Mouse (Mus musculus) common myeloid progenitor, adult 5-6 weeks (primary cell): ENCODE data around the gene Olfr1387. TPM values are rescaled to one million over a fixed set of nuclear protein-coding genes. Genes with fewer than 3 reads are reported as not detected.
"Not testable (repeated sequence)": the region's sequence is repeated elsewhere in the genome, so short reads cannot be mapped to it uniquely, and the experiment has no call there.

Source experiments
- ATAC-seq: replicated peaks from 2 replicates; pipeline ENCODE4 v1.8.0; 2016; ENCODE audit warnings: low read depth, mild to moderate bottlenecking, moderate TSS enrichment, inconsistent platforms; ENCODE audit not compliant: poor library complexity, severe bottlenecking
- total RNA-seq: library from RNA; stranded (forward); fragments of 200-1000, 187-1606 nt; gene quantifications from 2 replicates; pipeline ENCODE4 v1.2.3, GENCODE M21; 2017

The Olfr1387 gene
- not detected in 2 replicates for total RNA-seq

DNA sequence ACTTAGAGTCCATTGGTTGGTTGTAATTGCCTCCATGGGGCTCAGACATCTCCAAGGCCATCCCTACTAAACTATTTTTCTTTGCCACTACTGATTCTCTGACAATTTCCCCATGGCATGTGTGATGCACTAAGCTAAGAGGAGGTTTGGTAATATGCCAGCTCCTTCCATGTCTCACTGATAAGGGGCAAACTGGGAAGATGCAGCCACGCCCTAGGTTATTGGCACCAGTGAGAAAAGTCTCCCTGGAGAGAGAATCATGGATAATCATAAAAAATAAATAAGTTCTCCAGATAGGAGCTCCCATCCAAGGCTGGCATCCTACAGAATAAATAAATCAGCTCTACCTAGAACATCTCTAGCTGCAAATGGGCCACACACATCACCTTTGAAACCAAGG, at the start of gene Olfr1387:
Gene Olfr1387, plus strand, starts transcription at position 301 of the 400 bp plus-strand sequence.
- no peak for ATAC-seq

DNA sequence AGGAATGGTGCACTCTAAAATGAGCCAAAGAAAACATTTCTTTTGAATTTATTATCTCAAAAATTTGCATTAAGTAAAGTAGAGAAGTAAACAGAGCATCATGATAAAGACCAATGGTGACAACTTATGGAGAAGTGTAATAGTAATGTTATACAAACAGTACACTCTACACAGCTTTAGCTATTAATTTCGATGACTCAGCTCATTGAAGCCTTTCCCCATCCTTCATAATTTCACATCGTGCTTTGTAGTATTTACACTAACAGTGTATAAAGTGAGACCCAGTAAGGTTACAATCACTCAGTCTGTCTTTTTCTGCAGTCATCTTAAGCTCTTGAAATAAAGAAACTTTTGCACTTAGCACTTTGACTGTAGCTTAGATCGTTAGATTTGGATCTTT, 48.4 kb upstream of the Olfr1387 start:
- ATAC-seq, result no peak

DNA sequence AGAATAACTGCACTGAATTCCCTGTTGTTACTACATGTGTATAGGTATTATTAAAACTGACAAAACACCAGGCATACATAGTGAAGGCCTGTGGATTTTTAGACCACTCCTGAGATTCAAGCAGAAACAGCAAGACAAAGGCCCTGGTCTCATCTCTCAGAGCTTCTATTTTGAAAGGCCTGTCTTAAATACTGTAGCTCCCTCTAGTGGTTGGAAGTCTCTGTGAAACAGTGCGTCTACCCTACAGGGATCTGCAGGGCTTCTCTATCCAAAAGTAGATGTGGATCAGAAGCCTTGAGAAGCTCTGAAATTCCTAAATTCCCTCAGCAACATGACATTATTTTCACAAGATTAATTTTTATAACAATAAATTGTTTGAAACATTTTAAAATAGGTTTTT, 44.6 kb upstream of the Olfr1387 start:
- peak; percentile 81 for ATAC-seq

DNA sequence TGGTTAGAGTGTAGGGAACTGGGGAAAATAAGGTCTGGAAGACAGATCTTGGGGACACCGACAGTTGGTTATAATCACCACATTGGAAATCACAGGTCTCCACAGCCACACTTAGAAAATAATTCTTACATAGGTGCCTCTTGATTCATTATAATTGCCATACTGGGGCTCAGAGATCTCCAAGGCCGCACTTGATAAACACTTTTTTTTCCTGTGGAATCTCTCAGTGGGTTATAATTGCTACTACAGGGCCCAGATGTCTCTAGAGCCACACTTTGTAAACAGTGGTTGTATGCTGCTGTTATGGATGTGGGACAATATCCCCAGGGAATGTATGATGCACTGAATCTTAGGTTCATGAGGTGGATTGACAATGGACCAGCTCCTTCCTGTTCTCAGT, 32.4 kb upstream of the Olfr1387 start, which contains the start of gene Olfr1389:
Gene Olfr1389, plus strand, starts transcription at position 301 of the 400 bp plus-strand sequence.
- no peak for ATAC-seq

DNA sequence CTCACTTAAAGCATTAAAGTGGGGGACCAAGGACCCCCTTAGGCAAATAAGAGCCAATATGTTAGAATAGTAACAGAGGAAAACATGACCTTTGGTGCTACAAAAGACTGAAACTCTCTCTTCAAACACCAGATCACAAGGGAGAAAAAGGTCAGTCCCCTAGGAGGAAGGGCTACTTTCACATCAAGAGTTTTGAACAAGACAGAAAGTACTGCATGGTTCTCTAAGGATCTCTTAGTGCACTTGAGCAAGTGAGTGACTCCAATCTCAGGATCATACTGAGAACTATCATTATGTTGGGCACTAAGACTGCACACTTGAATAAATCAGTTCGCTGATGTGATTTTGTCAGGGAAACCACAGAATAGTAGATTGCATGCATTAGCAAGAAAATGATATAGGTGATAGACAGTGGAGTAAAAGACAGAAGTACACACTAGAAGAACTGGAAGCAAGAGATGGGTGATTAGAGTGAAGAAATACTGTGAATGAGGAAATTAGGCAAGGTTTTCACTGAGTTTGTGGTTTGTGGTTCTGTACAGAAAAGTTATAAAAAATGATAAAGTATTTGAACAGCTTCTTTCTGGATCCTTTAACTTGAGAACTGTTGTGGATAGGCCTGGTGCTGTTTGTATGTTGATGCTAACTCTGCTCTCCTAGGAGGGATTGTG, 29.8 kb upstream of the Olfr1387 start:
- peak; percentile 97 for ATAC-seq

DNA sequence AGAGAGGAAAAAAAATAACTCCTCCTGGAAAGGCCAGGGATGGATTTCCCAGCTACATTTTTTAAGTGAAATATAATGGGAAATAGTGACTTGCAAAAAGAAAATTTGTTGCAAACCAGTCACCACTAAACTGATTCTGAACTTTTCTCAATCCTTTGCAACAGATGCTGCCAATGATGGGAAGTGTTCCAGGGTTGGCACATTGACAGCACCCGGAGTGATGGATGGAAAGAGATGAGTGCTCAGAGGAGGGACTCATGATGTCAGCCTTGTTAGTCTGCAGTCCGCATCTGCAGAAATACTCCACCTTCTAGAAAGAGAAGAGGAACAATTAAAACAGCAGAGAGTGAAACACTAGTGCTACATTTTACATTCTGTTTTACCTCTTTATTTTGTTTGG, 25.5 kb upstream of the Olfr1387 start:
- ATAC-seq, result no peak

DNA sequence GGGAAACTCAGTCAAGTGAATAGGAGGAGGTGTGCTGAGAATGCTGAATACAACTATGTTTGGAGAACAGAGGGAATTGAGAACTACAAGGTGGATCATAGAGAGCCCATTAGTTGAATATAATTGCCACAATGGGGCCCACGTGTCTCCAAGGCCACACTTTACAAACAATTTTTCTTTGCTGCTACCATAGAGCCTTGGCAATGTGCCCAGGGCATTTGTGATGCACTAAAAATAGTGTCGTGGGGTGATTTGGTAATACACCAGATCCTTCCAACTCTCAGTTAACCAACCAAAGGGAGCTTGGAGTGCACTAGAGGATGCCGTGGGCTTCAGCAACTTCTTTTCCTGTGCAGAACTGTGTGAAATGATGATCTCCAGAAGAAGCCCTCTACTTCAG, 18.7 kb upstream of the Olfr1387 start, which contains the start of gene Olfr1388:
Gene Olfr1388, plus strand, starts transcription at position 214 of the 400 bp plus-strand sequence.
- ATAC-seq, result no peak

DNA sequence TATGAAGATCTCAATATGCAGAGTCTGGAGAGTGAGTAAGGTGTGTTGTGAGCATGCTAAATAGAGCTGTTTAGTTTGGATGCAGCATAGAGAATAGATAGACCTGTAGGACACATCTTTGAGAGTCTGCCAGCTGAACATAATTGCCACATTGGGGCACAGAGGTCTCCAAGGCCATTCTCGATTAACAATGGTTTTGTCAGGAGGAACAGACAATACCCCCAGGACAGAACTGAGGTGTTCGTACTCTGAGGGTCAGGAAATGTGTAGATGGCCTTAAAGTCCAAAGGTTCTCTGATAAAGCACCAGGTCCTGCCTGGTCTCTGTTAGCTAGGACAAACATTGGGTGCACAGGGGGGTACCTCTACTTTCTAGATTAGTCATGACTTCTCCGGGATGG, 9.6 kb downstream of the Olfr1387 start, which contains the start of gene Olfr1386:
Gene Olfr1386, plus strand, starts transcription at position 301 of the 400 bp plus-strand sequence.
- ATAC-seq, result not testable (repeated sequence)

DNA sequence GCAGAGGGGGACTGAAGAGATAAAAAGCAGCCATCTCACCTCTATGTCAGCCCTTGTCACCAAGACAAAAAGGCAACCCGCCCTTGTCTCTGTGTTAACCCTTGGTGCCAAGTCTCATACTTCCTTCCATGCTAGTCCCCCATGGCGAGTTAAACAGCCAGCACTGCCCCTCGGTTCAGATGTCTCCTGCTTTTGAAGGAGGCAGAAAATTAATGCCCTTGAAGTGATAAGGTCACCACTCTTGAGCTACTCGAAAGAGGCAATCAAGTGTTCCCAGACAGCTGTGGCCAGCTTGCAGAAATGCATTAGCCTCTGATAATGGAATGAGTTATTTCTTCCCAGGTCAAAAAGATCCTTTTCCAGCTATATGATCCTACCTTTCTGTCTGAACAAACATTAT, 30.8 kb downstream of the Olfr1387 start:
- no peak for ATAC-seq

DNA sequence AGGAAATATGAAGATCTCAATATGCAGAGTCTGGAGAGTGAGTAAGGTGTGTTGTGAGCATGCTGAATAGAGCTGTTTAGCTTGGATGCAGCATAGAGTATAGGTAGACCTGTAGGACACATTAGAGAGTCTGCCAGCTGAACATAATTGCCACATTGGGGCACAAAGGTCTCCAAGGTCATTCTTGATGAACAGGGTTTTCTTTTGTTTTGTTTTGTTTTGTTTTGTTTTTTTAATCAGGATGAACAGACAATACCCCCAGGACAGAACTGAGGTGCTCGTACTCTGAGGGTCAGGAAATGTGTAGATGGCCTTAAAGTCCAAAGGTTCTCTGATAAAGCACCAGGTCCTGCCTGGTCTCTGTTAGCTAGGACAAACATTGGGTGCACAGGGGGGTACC, 33.6 kb downstream of the Olfr1387 start, which contains the start of gene Olfr1385:
Gene Olfr1385, plus strand, starts transcription at position 301 of the 400 bp plus-strand sequence.
- not testable (repeated sequence) for ATAC-seq

Other genes starting within 250 kb of the Olfr1387 start
- 54.5 and 81.2 TPM in 2 replicates for gene Mgat1, start 211.2 kb upstream of the Olfr1387 start, total RNA-seq
- not detected in 2 replicates for gene Olfr1393, start 177.0 kb upstream of the Olfr1387 start, total RNA-seq
- gene Olfr1392, start 170.1 kb upstream of the Olfr1387 start, total RNA-seq, result not detected in 2 replicates
- not detected in 2 replicates for gene Olfr10, start 150.6 kb upstream of the Olfr1387 start, total RNA-seq
- gene Olfr1391, start 132.6 kb upstream of the Olfr1387 start, total RNA-seq, result not detected in 2 replicates
- gene Olfr1390, start 120.2 kb upstream of the Olfr1387 start, total RNA-seq, result not detected in 2 replicates
- not detected in 2 replicates for gene Olfr1389, start 32.3 kb upstream of the Olfr1387 start, total RNA-seq
- 0.05 and 0.37 TPM in 2 replicates for gene Olfr1388, start 18.7 kb upstream of the Olfr1387 start, total RNA-seq
- not detected in 2 replicates for gene Olfr1386, start 9.7 kb downstream of the Olfr1387 start, total RNA-seq
- gene Olfr1385, start 33.7 kb downstream of the Olfr1387 start, total RNA-seq, result not detected in 2 replicates
- not detected in 2 replicates for gene Olfr1384, start 51.4 kb downstream of the Olfr1387 start, total RNA-seq
- not detected in 2 replicates for gene Olfr1383, start 64.3 kb downstream of the Olfr1387 start, total RNA-seq
- gene Olfr1382, start 72.9 kb downstream of the Olfr1387 start, total RNA-seq, result not detected in 2 replicates
- not detected in 2 replicates for gene Olfr1381, start 88.1 kb downstream of the Olfr1387 start, total RNA-seq
- gene Olfr1380, start 101.5 kb downstream of the Olfr1387 start, total RNA-seq, result not detected in 2 replicates
- gene Flt4, start 153.9 kb downstream of the Olfr1387 start, total RNA-seq, result 0.09 TPM in 1 of 2 replicates, not detected in the other
- not detected in 2 replicates for gene Scgb3a1, start 208.3 kb downstream of the Olfr1387 start, total RNA-seq